Mouse (Mus musculus) hindbrain, embryonic 14.5 days (tissue): ENCODE data around the gene Slc34a3. TPM values are rescaled to one million over a fixed set of nuclear protein-coding genes. Genes with fewer than 3 reads are reported as not detected.
A peak's percentile ranks its signal among the peaks of the same experiment; 100 is the strongest.
"Not testable (repeated sequence)": the region's sequence is repeated elsewhere in the genome, so short reads cannot be mapped to it uniquely, and the experiment has no call there.

Experiments used
- ATAC-seq: fragments of 200-750 bp; cut with Nextera tagmentation; 2 replicates; pipeline ENCODE4 v1.8.0; 2017; ENCODE audit warnings: moderate number of reproducible peaks, mild to moderate bottlenecking, moderate TSS enrichment, moderate library complexity; ENCODE audit not compliant: low FRiP score
- DNase-seq: peaks from one replicate; pipeline ENCODE4 v3.0.0-alpha.2; 2015; ENCODE audit warnings: low spot score
- H3K27ac ChIP-seq: fragments of 300-500 bp; sonication (generic); 2 replicates; pipeline ENCODE4 v1.5.1; 2014; ENCODE audit warnings: mild to moderate bottlenecking, moderate library complexity
- H3K27me3 ChIP-seq: fragments of 300-500 bp; sonication (generic); 2 replicates; pipeline ENCODE4 v1.6.1; 2014; ENCODE audit warnings: mild to moderate bottlenecking, low read length, mixed read lengths; ENCODE audit not compliant: control insufficient read depth, insufficient read depth
- H3K36me3 ChIP-seq: fragments of 300-500 bp; sonication (generic); replicated peaks from 2 replicates; pipeline ENCODE4 v1.6.1; 2014; ENCODE audit not compliant: control insufficient read depth, insufficient read depth
- H3K4me1 ChIP-seq: fragments of 300-500 bp; sonication (generic); replicated peaks from 2 replicates; pipeline ENCODE4 v1.6.1; 2014; ENCODE audit warnings: antibody characterized with exemption, low read length, mixed read lengths; ENCODE audit not compliant: control insufficient read depth, insufficient read depth
- H3K4me2 ChIP-seq: fragments of 300-500 bp; sonication (generic); replicated peaks from 2 replicates; pipeline ENCODE4 v1.6.1; 2014; ENCODE audit warnings: mild to moderate bottlenecking, moderate library complexity
- H3K4me3 ChIP-seq: fragments of 300-500 bp; sonication (generic); replicated peaks from 2 replicates; pipeline ENCODE4 v1.5.1; 2014; ENCODE audit warnings: mild to moderate bottlenecking, low read length
- H3K9ac ChIP-seq: fragments of 300-500 bp; sonication (generic); 2 replicates; pipeline ENCODE4 v1.6.1; 2014
- H3K9me3 ChIP-seq: fragments of 300-500 bp; sonication (generic); 2 replicates; pipeline ENCODE4 v1.6.1; 2016; ENCODE audit warnings: low read length; ENCODE audit not compliant: control insufficient read depth
- WGBS: fragments of 180-500 bp; shearing (Covaris S2); extraction: QIAGEN DNeasy Blood & Tissue Kit; methylation state at CpG from one replicate; pipeline ENCODE4 v1.1.7; 2014; 5-methylcytosine and 5-hydroxymethylcytosine counted together
- polyA plus RNA-seq: library from polyadenylated mRNA; unstranded; fragments of >200 nt; fragmentation: Nextera tagmentation; extraction: Ambion mirVana; gene quantifications from 2 replicates; pipeline ENCODE4 v1.2.1, GENCODE M21; 2014

The Slc34a3 gene
- polyA plus RNA-seq, 1 experiment from 2014 or later = not detected

- ATAC-seq, H3K9me3 ChIP-seq, H3K36me3 ChIP-seq, DNase-seq, H3K9ac ChIP-seq, H3K27ac ChIP-seq, H3K27me3 ChIP-seq, H3K4me2 ChIP-seq, H3K4me3 ChIP-seq: not testable (repeated sequence)
- H3K4me1 ChIP-seq = peaks cover 15% of the 10 kb centered on the region
- WGBS = 91% methylated on average over 5 of the region's 5 CpGs
Measured at GRCm38 (mm10) chr2:25257250-25257649, 23.1 kb upstream of the Slc34a3 start.

- peak overlapping the region; percentile 73 for H3K9ac ChIP-seq
- WGBS = 61% methylated on average over 11 of the region's 12 CpGs
Measured at GRCm38 (mm10) chr2:25256443-25257109, 22.4 kb upstream of the Slc34a3 start.

GRCm38 (mm10) chr2:25255284-25255779 is 21.2 kb upstream of the Slc34a3 start, which contains the start of gene Tmem203:
Gene Tmem203, plus strand, starts transcription at chr2:25255439.
- DNase-seq (peak; percentile 94), ATAC-seq (peak; percentile 90)
- Histone ChIP-seq H3K36me3 (peaks cover 23% of the 10 kb centered on the region), H3K9ac (peak within 1 kb of the TSS; percentile 73), H3K4me2 (peak within 1 kb of the TSS; percentile 100), H3K9me3 (no peaks in the 10 kb centered on the region), H3K27ac (peak within 1 kb of the TSS; percentile 72), H3K4me1 (peaks cover 15% of the 10 kb centered on the region), H3K27me3 (no peaks in the 10 kb centered on the region), H3K4me3 (peak within 1 kb of the TSS; percentile 70)
- WGBS = under 1% methylated on average over 39 of the region's 39 CpGs

More at GRCm38 (mm10) chr2:25256443-25257109, 22.4 kb upstream of the Slc34a3 start:
- not testable (repeated sequence) for DNase-seq, H3K27ac ChIP-seq, ATAC-seq, H3K9me3 ChIP-seq, H3K27me3 ChIP-seq
- Histone ChIP-seq H3K4me3 (peak overlapping the region; percentile 70), H3K4me2 (peak overlapping the region; percentile 100), H3K36me3 (peaks cover 12% of the 10 kb centered on the region), H3K4me1 (peaks cover 15% of the 10 kb centered on the region)

GRCm38 (mm10) chr2:25252331-25252730 is 18.2 kb upstream of the Slc34a3 start:
- H3K36me3 ChIP-seq = peaks cover 52% of the 10 kb centered on the region
- H3K9me3 ChIP-seq = no peaks in the 10 kb centered on the region
- no peak overlapping the region for H3K9ac ChIP-seq
- 93% methylated on average over 1 of the region's 1 CpGs for WGBS
- H3K4me1 ChIP-seq = peaks cover 15% of the 10 kb centered on the region
- no peak for ATAC-seq
- no peak overlapping the region for H3K4me3 ChIP-seq
- H3K4me2 ChIP-seq = no peak overlapping the region
- H3K27ac ChIP-seq = no peak overlapping the region
- DNase-seq = no peak
- H3K27me3 ChIP-seq = no peaks in the 10 kb centered on the region

- DNase-seq = no peak
- H3K9me3 ChIP-seq = no peaks in the 10 kb centered on the region
- peaks cover 70% of the 10 kb centered on the region for H3K36me3 ChIP-seq
- H3K4me3 ChIP-seq = no peak within 1 kb of the TSS
- peaks cover 16% of the 10 kb centered on the region for H3K4me1 ChIP-seq
- H3K4me2 ChIP-seq = no peak within 1 kb of the TSS
- no peak within 1 kb of the TSS for H3K9ac ChIP-seq
- WGBS = 95% methylated on average over 10 of the region's 10 CpGs
- ATAC-seq = no peak
- no peaks in the 10 kb centered on the region for H3K27me3 ChIP-seq
- H3K27ac ChIP-seq = no peak within 1 kb of the TSS
Measured at GRCm38 (mm10) chr2:25246183-25247072, 12.3 kb upstream of the Slc34a3 start, which contains the start of gene AL732309.1. Gene AL732309.1, minus strand, starts transcription at chr2:25246863.

- no peak overlapping the region for H3K4me2 ChIP-seq
- peaks cover 22% of the 10 kb centered on the region for H3K4me1 ChIP-seq
- H3K36me3 ChIP-seq = peaks cover 49% of the 10 kb centered on the region
- 91% methylated on average over 4 of the region's 4 CpGs for WGBS
- H3K9ac ChIP-seq = no peak overlapping the region
- DNase-seq = no peak
- H3K27ac ChIP-seq = no peak overlapping the region
- H3K27me3 ChIP-seq = no peaks in the 10 kb centered on the region
- no peaks in the 10 kb centered on the region for H3K9me3 ChIP-seq
- ATAC-seq = no peak
- H3K4me3 ChIP-seq = no peak overlapping the region
Measured at GRCm38 (mm10) chr2:25244144-25244543, 10.0 kb upstream of the Slc34a3 start.

GRCm38 (mm10) chr2:25243342-25243741 is 9.2 kb upstream of the Slc34a3 start:
- WGBS = 79% methylated on average over 8 of the region's 8 CpGs
- H3K4me3 ChIP-seq = peak overlapping the region; percentile 72; the same call in 1 of the 2 replicates

GRCm38 (mm10) chr2:25242101-25242506 is 7.9 kb upstream of the Slc34a3 start, which contains the start of the genes Rnf208 and Cysrt1:
Gene Rnf208, plus strand, starts transcription at chr2:25242255.
Gene Cysrt1, minus strand, starts transcription at chr2:25242452.
- Histone ChIP-seq H3K36me3 (peaks cover 30% of the 10 kb centered on the region), H3K9me3 (no peaks in the 10 kb centered on the region), H3K27ac (peak within 1 kb of the TSS; percentile 60), H3K9ac (peak within 1 kb of the TSS; percentile 87), H3K4me1 (peaks cover 22% of the 10 kb centered on the region), H3K4me2 (peak within 1 kb of the TSS; percentile 86), H3K27me3 (peaks cover 6% of the 10 kb centered on the region; the same call in 1 of the 2 replicates), H3K4me3 (peak within 1 kb of the TSS; percentile 72)
- DNase-seq (peak; percentile 60), ATAC-seq (peak; percentile 67)
- under 1% methylated on average over 33 of the region's 59 CpGs for WGBS

More at GRCm38 (mm10) chr2:25243342-25243741, 9.2 kb upstream of the Slc34a3 start:
- H3K36me3 ChIP-seq = peaks cover 41% of the 10 kb centered on the region
- DNase-seq (no peak), ATAC-seq (no peak)
- peak overlapping the region; percentile 86 for H3K4me2 ChIP-seq
- H3K27me3 ChIP-seq = no peaks in the 10 kb centered on the region
- H3K4me1 ChIP-seq = peaks cover 22% of the 10 kb centered on the region
- H3K27ac ChIP-seq = no peak overlapping the region
- no peaks in the 10 kb centered on the region for H3K9me3 ChIP-seq
- H3K9ac ChIP-seq = peak overlapping the region; percentile 87; the same call in 1 of the 2 replicates

GRCm38 (mm10) chr2:25241438-25241775 is 7.2 kb upstream of the Slc34a3 start:
- Histone ChIP-seq H3K4me1 (peaks cover 22% of the 10 kb centered on the region), H3K4me3 (peak overlapping the region; percentile 72), H3K4me2 (peak overlapping the region; percentile 86), H3K36me3 (peaks cover 24% of the 10 kb centered on the region), H3K9me3 (no peaks in the 10 kb centered on the region), H3K27me3 (peaks cover 6% of the 10 kb centered on the region; the same call in 1 of the 2 replicates), H3K27ac (peak overlapping the region; percentile 60; the same call in 1 of the 2 replicates), H3K9ac (peak overlapping the region; percentile 87)
- DNase-seq = no peak
- WGBS = 17% methylated on average over 6 of the region's 6 CpGs
- peak; percentile 5; the same call in 1 of the 2 replicates for ATAC-seq
